Mouse (Mus musculus) MEL (cell line): ENCODE measurements at regions not wholly inside any gene's neighbourhood (a gene's known extent, or its start where the extent isn't known, plus 50 kb on each side); places are given as distances from the start of the nearest gene placed in this dataset.

Source experiments
- CHD1 ChIP-seq: IDR thresholded peaks from 2 replicates; pipeline ENCODE4 v1.6.1; 2012; ENCODE audit warnings: low read depth, mild to moderate bottlenecking, inconsistent platforms, low read length, improper control_type of control experiment
- CTCF ChIP-seq, 3 experiments: IDR thresholded peaks in 2 of 3; conservative IDR thresholded peaks in 1 of 3; 2 replicates each; pipeline ENCODE4 v1.5.1; 2011 to 2012; ENCODE audit warnings: low read length in 3 of 3, low read depth in 2 of 3, mild to moderate bottlenecking in 2 of 3, improper control_type of control experiment in 1 of 3, inconsistent platforms in 1 of 3, mixed read lengths in 1 of 3, moderate library complexity in 1 of 3; ENCODE audit not compliant: control insufficient read depth in 1 of 3, insufficient read depth in 1 of 3, poor library complexity in 1 of 3, severe bottlenecking in 1 of 3
- E2F4 ChIP-seq: IDR thresholded peaks from 2 replicates; pipeline ENCODE4 v1.6.1; 2011; ENCODE audit warnings: low read depth, low read length, improper control_type of control experiment, borderline replicate concordance
- JUND ChIP-seq: IDR thresholded peaks from 2 replicates; pipeline ENCODE4 v1.6.1; 2011; ENCODE audit warnings: low read depth, mild to moderate bottlenecking, improper control_type of control experiment, low read length
- MAZ ChIP-seq: IDR thresholded peaks from 2 replicates; pipeline ENCODE4 v1.6.1; 2012; ENCODE audit warnings: low read depth, mild to moderate bottlenecking, inconsistent platforms, low read length, improper control_type of control experiment
- MEF2A ChIP-seq: IDR thresholded peaks from 2 replicates; pipeline ENCODE4 v1.6.1; 2014; ENCODE audit warnings: low read depth, mild to moderate bottlenecking, inconsistent platforms, low read length, improper control_type of control experiment; ENCODE audit not compliant: poor library complexity, insufficient replicate concordance, severe bottlenecking; ENCODE audit errors: extremely low read depth
- MYB ChIP-seq: IDR thresholded peaks from 2 replicates; pipeline ENCODE4 v1.6.1; 2011; ENCODE audit warnings: mild to moderate bottlenecking, low read depth, low read length, improper control_type of control experiment
- POLR2A ChIP-seq, 2 experiments: IDR thresholded peaks; 2 replicates each; pipeline ENCODE4 v1.6.1; 2011 to 2012; ENCODE audit warnings: low read length in 2 of 2, mild to moderate bottlenecking in 2 of 2, control low read depth in 1 of 2, improper control_type of control experiment in 1 of 2, low read depth in 1 of 2, moderate library complexity in 1 of 2; ENCODE audit not compliant: control insufficient read depth in 1 of 2, insufficient read depth in 1 of 2, poor library complexity in 1 of 2
- RAD21 ChIP-seq: IDR thresholded peaks from 2 replicates; pipeline ENCODE4 v1.6.1; 2011; ENCODE audit warnings: mild to moderate bottlenecking, low read depth, low read length, improper control_type of control experiment
- TBP ChIP-seq: IDR thresholded peaks from 2 replicates; pipeline ENCODE4 v1.8.0; 2011; ENCODE audit warnings: low read depth, low read length, improper control_type of control experiment
- TCF12 ChIP-seq: IDR thresholded peaks from 2 replicates; pipeline ENCODE4 v1.6.1; 2014; ENCODE audit warnings: low read depth, mild to moderate bottlenecking, inconsistent platforms, low read length, improper control_type of control experiment, moderate library complexity
- USF1 ChIP-seq: IDR thresholded peaks from 2 replicates; pipeline ENCODE4 v1.6.1; 2014; ENCODE audit warnings: low read depth, mild to moderate bottlenecking, inconsistent platforms, low read length, improper control_type of control experiment, moderate library complexity
- USF2 ChIP-seq, 2 experiments: IDR thresholded peaks; 2 replicates each; pipeline ENCODE4 v1.6.1; 2011 to 2012; ENCODE audit warnings: improper control_type of control experiment in 2 of 2, low read length in 2 of 2, borderline replicate concordance in 1 of 2, inconsistent platforms in 1 of 2, low read depth in 1 of 2, mild to moderate bottlenecking in 1 of 2; ENCODE audit not compliant: insufficient read depth in 1 of 2
- ZKSCAN1 ChIP-seq: IDR thresholded peaks from 2 replicates; pipeline ENCODE4 v1.6.1; 2012; ENCODE audit warnings: low read depth, mild to moderate bottlenecking, inconsistent platforms, low read length, improper control_type of control experiment, moderate library complexity

DNA sequence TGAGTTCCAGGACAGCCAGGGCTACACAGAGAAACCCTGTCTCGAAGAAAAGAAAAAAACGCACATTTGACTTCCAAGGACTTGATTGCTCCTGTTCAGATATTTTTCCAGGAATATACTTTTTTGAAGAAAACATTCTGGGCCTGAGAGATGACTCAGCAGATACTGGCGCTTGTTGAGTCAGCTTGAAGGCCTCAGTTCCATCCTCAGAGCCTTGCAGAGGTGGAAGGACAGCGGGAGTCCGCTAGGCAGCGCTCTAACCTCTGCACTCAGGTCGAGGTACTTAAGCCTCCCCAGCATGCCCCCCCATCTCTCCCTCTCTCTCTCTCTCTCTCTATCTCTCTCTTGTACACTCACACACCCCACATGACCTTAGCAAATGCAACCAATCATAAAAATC is 86.3 kb upstream of the Eomes start:
- no peak for TF ChIP-seq USF2 (IDR thresholded peaks at IDR 0.05; ENCODE audit: borderline replicate concordance in 1 of 2, insufficient read depth in 1 of 2, low read depth in 1 of 2, low read length in 2 of 2)
- no peak for TF ChIP-seq MAZ
- TF ChIP-seq CTCF (IDR thresholded peaks at IDR 0.05 in 2 of 3, conservative IDR thresholded peaks at IDR 0.05 in 1 of 3; ENCODE audit: control insufficient read depth in 1 of 3, insufficient read depth in 1 of 3, low read depth in 2 of 3, low read length in 3 of 3, poor library complexity in 1 of 3, severe bottlenecking in 1 of 3), result no peak
- no peak for TF ChIP-seq MEF2A
- no peak for TF ChIP-seq CHD1
- no peak for TF ChIP-seq POLR2A (IDR thresholded peaks at IDR 0.05; ENCODE audit: control insufficient read depth in 1 of 2, insufficient read depth in 1 of 2, low read depth in 1 of 2, low read length in 2 of 2, poor library complexity in 1 of 2)
- no peak for TF ChIP-seq JUND
- TF ChIP-seq E2F4, result no peak
- no peak for TF ChIP-seq ZKSCAN1
- no peak for TF ChIP-seq USF1
- no peak for TF ChIP-seq RAD21
- no peak for TF ChIP-seq TBP
- TF ChIP-seq MYB, result no peak
- TF ChIP-seq TCF12, result no peak
